Mouse (Mus musculus) G1E (cell line): ENCODE results near the gene Elovl3.

Experiments
- CTCF ChIP-seq: IDR thresholded peaks from 2 replicates; pipeline ENCODE4 v1.5.1; 2012; ENCODE audit warnings: low read depth, low read length, inconsistent platforms, mixed read lengths
- POLR2AphosphoS5 ChIP-seq: IDR thresholded peaks from 2 replicates; pipeline ENCODE4 v1.6.1; 2012; ENCODE audit warnings: low read depth, low read length, inconsistent platforms; ENCODE audit not compliant: insufficient replicate concordance
- TAL1 ChIP-seq: conservative IDR thresholded peaks from 2 replicates; pipeline ENCODE4 v1.6.1; 2012; ENCODE audit warnings: low read depth, low read length, inconsistent platforms, mixed read lengths

GRCm38 (mm10) chr19:46152127-46152803, 20.6 kb downstream of the Elovl3 start, which contains the start of gene Gbf1:
- TF ChIP-seq CTCF (no peak), TAL1 (no peak), POLR2AphosphoS5 (no peak)
